Mouse (Mus musculus) kidney, adult 2 months (tissue): Measurements from ENCODE around the gene Adcy5.

ENCODE experiments used
- CTCF ChIP-seq: fragments of 200-500 bp; conservative IDR thresholded peaks from 2 replicates; pipeline ENCODE4 v1.5.1; 2011; ENCODE audit warnings: low read depth, mild to moderate bottlenecking, control low read depth, low read length, moderate library complexity, mixed read lengths; ENCODE audit not compliant: insufficient read depth, insufficient read length
- POLR2A ChIP-seq: fragments of 200-500 bp; IDR thresholded peaks from one replicate; pipeline ENCODE4 v1.6.1; 2011; ENCODE audit warnings: low read depth, low read length, control low read depth

GRCm38 (mm10) chr16:35239966-35240730, 85.5 kb downstream of the Adcy5 start:
- TF ChIP-seq CTCF (no peak), POLR2A (no peak)
